Mouse (Mus musculus): ENCODE data around the gene Uck2.

Uck2 gene

DNA sequence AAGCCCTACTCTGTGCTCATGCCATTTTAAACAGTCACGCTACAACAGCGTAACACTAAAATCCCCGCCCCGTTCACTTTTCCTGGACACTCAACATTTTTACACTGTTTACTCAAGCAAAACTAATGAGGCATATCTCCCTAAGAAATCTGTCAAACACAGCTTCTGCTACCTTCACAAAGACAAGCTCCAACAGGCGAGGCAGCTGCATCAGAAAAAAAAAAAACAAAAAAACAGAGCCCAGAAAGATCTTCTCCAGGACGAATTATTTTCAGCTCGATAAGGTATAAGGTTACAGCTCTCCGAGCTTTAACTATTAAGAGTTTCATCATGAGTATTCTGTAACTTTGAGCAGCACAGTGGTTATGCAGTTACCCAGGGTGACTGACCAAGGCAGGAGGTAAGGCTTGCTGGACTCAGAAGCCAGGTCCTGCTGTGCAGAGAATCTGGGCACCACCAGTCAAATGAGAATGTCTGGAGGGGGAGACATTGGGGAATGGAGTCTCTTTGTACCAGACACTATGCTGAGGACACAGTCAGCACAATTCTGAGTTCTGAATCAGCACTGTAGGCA is 79.9 kb downstream of the Uck2 start:
- peak; percentile 46 to 57 for DNase-seq

DNA sequence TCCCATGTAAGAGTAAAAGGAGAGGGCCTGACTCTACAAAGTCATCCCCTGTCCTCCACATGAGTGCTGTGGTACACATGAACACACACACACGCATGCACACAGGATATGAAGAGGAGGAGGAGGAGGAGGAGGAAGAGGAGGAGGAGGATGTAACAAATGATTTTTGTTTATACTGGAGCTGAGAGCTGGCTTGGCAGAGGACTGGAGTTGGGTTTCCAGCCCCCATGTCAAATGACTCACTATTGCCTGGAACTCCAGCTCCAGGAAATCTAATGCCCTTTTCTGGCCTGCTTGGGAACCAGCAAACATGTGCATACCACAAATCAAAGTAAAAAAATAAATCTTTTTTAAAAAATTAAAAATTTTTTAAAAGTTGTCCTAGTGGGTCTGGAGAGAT is 80.7 kb downstream of the Uck2 start:
- no peak for DNase-seq

- peak; percentile 79 to 83 for DNase-seq
Measured at GRCm38 (mm10) chr1:167194766-167195165, 90.4 kb downstream of the Uck2 start.

DNA sequence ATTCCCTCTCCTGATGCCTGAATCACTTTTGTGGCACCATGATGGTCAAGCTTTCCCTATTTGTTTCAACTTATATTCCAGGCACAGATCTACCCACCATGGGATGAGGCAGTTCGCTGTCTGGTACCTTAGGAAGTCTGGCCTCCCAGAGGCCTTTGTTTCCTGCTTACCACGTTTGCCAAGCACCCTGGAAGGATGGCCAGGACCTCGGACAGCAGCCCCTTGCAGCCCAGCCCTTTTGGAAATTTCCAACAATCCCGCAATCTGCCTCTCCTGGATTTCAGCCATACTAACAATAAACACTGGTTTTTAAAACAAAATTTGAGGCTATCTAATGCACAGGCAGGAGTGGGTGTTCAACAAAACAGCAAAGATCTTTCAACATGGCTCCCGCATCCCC is 97.3 kb downstream of the Uck2 start:
- DNase-seq = peak in 1 of 2 experiments; percentile 43

DNA sequence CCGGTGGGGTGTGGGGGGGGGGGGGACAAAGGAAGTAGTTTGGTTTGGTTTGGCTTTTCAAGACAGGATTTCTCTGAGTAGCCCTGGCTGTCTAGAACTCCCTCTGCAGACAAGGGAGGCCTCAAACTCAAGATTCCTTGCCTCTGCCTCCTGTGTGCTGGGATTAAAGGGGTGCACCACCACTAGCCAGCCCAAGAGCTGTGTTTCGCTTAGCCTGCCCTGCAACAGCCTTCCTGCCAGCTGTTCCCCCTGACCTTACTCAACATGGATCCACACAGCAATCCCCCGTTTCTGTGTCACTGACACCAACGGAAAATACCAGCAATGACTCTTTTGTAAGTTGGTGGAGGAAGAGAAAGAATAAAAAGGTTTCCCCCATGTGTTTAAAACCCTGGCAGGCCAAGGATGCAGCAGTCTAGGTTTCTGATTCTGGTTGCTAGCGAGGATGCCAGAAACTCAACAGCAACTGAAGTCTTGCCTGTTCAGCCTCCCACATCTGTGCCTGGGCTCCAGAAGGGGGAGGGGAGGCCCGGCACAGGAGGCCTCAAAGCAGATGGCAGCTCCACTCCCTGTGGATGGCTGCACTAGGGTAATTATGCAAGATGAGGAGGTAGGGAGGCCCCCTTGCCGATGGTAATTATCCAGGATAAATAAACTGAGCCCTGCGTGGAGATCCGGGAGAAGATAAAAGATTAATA is 103.1 kb downstream of the Uck2 start:
- DNase-seq = peak in 1 of 2 experiments; percentile 41
